Mouse (Mus musculus): ENCODE results near the gene Tsc22d1. TPM values are rescaled to one million over a fixed set of nuclear protein-coding genes. Genes with fewer than 3 reads are reported as not detected.

Gene Tsc22d1
- total RNA-seq, 4 experiments from 2014 or later, result 443 to 537 (median 496) TPM

DNA sequence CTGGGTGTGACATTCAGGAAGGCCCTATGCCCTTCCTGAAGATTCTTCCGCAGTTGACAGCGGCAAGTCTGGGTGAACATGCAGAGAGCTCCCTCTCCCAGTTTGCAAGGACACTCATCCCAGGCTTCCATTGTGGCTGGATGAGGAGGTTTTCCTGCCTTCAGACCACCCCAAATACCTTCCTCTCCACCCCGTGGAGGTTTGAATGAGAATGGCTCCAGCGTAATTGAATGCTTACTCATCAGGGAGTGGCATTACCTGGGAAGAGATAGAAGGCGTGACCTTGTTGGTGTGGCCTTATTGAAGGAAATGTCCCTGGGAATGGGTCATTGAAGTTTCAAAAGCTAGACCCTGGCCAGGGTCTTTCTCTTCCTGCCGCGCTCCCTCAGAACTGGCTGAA is 100.9 kb downstream of the Tsc22d1 start:
- DNase-seq (ENCODE audit: low spot score in 2 of 2), result no peak

DNA sequence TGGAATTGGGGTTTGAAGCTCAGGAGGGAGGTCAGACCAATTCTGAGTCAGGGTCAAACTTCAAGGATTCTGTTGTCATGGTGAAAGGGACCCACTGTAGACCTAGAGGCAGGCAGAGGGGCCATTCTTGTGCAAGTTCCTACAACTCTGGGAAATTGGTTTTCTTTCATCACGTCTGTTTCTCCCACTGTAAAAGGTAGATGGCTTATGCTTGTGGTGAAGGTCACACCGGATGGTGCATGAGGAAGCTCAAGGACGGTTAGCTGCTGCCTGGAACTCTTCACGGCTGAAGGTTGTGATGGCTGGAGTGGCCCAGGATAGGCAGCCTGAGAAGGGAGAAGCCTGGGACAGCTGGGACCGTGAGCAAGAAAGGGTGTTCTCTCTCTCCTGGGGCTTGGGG is 103.5 kb downstream of the Tsc22d1 start:
- no peak for DNase-seq (ENCODE audit: low spot score in 2 of 2)

DNA sequence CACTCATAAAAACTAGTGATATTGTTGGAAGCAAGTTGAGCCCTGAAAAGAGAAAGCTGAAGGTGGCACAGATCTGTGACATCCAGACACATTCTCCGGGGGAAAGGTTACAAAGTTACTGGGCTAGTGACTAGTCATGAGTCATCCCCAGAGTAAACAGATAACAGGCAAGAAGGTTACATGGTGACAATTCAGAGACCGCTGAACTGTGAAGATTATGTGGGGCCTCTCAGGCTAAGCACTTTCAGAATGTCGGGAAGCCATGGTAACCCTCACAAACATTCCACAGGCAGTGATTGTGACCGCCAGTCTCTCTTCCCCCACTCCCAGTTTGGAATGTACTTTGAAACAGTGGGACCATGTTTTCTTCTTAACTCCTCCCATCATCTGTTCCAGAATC is 105.8 kb downstream of the Tsc22d1 start:
- no peak for DNase-seq (ENCODE audit: low spot score in 2 of 2)

DNA sequence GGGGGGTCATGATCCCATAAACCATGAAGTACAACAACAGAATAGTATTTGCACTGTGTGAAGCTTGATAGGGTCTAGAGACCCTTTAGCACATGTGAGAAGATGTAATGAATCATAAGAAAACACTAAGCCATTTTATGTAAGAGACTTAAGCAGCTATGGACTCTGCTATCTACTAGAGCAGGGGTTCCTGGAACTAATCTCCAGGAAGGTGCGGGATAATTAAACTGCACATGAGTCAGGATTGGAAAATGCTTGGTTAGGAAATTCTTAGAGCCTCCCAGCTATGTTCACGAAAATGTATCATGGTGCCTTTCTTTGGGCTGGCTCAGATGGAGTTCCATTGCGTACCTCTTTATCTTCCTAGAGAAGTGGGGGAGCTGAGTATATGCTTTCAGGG is 106.5 kb downstream of the Tsc22d1 start:
- no peak for DNase-seq (ENCODE audit: low spot score in 2 of 2)

DNA sequence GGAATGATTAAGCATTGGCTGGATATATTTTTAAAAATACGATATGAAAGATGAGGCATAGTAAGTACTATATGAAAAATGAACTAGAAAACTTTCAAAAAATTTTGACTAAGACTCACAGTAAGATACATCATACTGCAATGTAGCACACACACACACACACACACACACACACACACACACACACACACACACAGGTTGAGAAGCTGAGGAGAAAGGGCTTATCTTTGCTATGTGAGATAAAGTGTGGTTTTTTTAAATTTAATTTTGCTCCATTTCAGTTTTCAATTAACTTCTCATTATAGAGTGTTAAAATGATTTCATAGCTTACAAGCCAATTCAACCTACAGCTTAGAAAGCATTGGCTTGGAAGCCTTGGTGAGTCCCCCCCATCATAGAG is 108.6 kb downstream of the Tsc22d1 start:
- no peak for DNase-seq (ENCODE audit: low spot score in 2 of 2)

DNA sequence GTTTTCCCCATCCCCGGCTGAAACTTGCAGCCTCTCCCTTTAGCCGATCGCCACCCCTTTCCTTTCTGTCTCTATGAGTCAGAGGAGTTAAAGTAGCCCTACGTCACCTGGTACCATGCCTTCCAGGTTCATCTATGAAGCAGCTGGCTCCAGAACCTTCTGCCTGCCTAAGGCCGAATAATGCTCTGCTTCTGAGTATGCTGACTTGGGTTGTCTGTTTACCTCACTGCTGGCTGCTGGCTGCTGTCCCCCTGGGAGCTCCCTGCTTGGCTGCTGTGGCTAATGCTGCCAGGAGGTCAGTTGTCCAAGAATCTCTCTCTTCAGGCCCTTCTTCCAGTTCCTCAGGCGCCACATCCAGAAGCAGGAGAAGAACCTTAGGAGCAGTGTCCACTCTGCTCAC is 111.7 kb downstream of the Tsc22d1 start:
- DNase-seq (ENCODE audit: low spot score in 2 of 2), result no peak

DNA sequence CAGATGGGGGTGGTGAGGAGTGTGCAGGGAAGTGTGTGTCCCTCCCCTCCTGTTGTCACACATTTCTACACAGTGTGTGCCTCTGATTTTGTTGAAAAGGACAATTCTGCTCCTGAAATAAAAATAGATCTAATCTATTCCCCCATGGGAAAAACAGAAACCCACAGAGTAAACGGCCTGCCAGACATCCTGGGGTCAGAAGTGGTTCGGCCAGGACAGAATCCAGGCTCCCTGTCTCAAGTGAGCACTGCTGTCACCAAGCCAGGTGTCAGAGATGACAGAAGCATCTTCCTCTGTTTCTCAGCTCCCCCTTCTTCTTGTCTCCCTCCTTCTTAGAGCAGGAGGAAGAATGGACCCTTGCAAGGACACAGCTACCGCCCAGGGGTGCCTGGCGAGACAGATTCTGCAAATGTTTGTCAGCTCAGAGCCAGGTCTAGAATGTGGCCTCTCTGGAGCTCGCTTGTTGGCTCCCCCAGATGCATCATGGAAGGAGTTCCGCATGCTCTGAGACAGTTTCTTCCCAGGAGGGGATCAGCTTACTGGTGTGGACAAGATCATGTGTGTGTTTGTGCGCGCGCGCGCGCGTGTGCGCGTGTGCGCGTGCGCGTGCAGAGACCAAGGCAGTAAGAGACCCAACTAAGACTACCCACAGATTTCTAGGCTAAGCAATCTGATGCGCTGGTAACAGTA is 112.4 kb downstream of the Tsc22d1 start:
- DNase-seq (ENCODE audit: low spot score in 2 of 2), result no peak

DNA sequence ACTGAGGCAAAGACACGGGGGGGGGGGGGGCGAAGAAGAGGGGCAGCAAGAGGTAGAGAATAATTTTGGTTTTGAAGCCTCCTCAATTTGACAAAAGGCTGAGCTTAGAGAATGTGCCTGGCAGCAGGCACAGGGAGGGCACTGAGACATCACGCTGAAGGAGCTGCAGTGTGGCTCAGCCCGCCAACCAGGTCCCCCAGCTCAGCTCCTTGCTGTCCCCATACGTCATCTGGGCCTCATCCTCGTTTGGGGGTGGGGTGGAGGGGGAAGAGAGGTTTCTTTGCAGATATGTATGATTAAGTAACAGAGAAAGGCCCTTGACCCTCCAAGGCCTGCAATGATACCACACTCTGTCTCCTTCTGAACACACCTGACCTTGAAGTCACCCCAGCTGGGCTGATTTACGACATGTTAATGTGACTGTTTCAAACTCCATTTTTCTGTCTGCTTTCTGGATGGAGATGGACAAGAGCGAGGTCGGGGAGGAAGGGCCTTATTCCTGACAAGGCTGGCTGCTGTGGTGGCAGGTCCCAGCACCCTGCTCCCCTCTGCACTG is 113.1 kb downstream of the Tsc22d1 start:
- no peak for DNase-seq (ENCODE audit: low spot score in 2 of 2)

DNA sequence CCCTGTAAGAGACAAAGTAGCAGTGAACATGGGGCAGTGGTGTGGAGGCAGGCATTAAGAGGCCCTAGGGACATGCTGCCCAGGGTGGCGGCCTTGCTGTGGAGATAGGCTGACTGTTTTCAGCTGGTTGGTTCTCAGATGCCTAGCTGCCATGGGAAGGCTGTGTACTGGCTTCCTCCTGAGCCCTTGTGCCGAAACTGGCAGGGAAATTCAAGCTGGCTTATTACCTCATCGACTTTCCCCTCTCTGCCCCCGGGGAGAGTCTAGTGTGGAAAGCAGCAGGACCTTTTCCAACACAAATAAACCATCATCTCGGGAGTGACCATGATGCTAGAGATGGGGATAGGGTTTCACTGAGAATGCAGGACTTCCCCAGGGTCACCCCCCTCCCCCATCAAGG is 113.9 kb downstream of the Tsc22d1 start:
- DNase-seq (ENCODE audit: low spot score in 2 of 2), result no peak

DNA sequence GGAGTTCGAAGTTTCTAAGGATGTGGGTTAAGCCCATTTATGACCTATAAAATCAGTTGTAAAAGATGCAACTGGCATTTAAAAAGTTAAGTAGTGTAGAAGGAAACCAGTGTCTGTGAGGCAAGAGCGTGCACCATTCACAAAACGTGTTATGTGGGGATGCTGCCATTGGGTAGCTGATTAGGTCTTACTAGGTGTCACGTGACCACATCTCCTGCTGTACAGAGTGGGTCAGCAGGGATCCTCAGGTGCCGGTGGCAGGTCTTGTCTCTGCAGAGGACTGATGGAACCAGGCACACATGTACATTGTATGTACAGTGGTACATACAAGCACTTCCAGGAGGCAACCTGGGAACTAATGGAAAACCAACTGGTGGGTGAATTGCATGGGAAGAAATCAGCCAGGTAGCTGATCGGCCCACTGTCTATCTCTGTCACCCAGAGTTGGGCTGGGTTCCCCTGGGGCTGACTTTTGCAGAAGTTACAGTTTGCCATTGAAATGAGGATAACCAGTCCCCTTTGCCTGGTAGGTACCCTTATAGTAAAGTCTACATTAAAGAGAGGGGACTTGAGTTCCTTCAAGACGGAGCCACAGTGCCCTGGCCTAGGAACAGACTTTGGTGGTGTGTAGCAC is 116.4 kb downstream of the Tsc22d1 start:
- no peak for DNase-seq (ENCODE audit: low spot score in 2 of 2)

DNA sequence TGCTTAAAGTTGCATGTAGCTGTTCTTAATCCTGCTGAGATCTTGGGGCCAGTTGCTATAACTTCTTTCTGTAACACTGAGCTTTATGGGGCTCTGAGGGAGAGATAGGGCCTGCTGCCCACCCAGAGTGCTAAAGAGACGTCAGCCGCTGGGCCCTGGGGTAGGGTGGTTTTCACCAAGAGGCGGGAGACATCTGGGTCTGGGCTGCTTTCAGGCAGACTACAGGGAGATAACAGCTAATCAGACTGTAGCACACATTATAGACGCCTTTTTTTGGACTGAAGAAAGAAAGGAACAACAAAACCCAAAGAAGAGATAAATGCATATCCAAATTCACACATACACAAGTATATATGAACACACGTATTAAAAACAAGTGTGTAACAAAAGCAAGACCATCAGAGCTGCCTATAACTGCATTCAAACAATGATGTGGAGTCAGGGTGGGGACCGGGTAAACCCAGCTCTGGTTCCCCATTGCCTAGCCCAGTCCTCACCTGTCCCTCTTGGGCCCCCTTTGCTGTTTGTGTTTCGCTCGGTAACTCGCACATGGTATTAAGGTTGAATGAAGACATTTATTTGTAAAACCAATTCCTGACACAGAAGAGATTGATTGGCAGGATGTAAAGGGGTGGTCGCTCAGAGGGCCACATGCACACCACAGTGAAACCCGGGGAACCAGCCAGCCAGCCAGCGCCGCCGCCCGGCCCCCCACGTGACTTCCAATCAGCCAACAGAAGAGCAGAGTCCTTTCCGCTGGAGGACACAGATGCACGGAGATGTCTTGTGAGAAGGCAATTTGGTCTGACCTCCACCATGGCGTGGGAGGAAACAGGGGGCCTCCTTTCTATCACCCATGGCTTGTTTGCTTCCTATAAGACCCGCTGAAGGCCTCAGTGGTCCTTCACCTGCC is 117.8 kb downstream of the Tsc22d1 start:
- DNase-seq (ENCODE audit: low spot score in 2 of 2), result no peak

DNA sequence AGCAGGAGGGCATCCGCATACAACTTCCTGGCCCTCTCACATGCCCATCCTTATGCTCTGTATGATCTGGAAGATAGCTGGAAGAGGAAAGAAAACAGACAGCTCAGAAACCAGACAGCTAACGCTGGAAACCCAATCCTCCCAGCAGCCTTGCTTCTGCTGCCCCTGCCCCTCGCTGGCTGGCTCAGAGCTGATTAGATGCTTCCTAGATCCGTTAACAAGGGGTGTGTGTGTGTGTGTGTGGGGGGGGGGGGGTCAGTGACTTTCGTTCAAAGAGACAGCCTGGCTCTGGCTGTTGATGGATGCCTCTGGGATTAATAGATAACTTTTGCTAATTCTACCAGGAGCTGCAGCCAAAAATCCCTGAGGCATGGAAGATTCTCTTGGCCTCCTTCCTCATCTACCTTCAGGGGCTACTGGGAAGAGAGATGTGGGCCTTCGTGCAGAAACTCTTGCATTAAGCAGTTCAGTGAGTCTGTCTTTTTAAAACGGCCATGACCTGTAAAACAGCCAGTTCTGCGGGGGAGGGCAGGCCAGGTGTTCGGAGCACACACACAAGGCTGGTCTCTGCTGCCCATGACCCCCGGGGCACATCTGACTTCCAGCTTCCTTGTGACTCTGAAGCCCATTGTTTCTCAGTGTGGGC is 118.5 kb downstream of the Tsc22d1 start:
- no peak for DNase-seq (ENCODE audit: low spot score in 2 of 2)

DNA sequence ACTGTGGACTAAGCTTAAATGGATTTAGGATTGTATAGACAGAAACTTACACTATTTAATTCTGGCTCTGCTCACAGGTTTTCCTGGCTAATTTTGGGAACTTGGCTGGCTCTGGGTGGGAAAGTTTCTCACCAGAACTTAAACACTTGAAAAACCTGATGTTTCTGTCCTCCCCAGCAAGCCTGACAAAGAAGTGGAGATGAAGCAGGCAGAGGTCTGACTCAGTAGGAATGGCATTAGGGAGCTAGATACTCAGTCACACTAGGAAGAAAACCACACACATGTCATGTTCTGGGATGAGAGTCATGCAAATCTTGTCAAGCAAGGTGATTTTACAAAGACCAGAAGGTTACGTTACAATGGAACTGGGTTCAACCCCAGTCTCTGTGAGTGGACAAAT is 120.3 kb downstream of the Tsc22d1 start:
- DNase-seq (ENCODE audit: low spot score in 2 of 2), result no peak

DNA sequence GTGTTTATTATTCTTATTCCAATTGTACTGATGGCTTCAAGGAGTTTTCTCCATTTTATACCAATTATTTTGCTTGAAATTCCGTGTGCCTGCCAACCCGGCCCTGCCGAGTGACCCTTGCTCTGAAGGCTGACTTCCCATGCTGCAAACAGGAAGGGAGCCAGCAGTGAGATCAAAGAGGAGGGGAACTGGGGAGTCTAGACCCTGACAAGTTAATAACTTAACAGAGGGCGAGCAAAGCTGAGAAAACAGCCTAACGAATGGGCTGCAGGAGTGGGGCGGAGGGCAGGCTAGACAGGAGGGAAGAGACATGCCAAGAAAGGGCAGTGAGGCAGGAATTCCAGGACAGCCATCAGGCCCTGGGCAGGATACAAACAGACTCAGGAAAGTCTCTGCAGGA is 122.2 kb downstream of the Tsc22d1 start:
- no peak for DNase-seq (ENCODE audit: low spot score in 2 of 2)

DNA sequence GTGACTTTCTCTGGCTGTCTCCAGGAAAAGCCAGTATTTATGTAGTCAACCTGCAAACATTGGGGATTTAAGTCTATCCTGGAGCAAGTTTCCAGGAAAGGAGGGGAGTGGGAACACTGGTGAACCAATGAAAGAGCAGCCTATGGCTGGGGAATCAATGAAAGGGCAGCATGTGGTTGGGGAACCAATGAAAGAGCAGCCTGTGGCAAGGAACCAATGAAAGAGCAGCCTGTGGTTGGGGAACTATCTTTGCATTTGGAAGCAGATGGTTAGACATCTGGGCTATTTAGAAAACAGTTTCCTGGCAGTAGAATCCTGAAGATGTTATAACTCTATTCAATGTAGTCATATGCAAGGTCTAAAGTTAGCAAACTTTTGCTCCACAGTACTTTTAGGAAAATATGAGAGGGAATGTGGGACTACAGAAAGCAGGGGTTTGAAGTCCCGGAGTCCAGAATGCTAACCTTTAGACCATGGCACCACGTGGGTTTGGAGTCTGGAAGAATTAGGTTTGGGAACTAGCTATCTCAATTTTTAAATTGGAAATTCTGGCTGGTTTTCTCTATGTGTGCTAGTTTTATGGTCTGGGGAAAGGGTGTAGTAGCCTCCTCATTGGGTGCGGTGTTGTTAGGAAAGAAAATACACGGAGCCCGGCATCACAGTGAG is 125.4 kb downstream of the Tsc22d1 start:
- peak; percentile 25 to 43 for DNase-seq (ENCODE audit: low spot score in 2 of 2)

DNA sequence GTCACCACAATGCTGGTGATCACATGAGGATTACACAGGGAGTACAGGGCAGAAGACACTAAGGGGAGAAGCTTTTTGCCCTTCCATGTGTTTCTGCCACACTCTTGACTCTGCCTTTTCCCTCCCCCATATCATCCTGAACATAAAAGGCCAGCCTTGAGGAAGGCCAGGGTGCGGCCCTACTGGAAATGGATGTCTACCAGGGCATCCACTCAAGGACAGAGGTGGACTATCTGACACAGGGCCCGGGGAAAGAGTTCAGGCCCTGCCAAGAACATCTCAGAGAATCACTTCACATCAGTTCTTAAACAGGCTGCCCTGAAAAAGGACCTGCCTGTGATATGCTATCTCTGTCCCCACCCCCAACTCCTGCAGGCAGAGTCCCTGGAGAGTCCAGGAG is 126.6 kb downstream of the Tsc22d1 start:
- DNase-seq (ENCODE audit: low spot score in 2 of 2), result no peak

DNA sequence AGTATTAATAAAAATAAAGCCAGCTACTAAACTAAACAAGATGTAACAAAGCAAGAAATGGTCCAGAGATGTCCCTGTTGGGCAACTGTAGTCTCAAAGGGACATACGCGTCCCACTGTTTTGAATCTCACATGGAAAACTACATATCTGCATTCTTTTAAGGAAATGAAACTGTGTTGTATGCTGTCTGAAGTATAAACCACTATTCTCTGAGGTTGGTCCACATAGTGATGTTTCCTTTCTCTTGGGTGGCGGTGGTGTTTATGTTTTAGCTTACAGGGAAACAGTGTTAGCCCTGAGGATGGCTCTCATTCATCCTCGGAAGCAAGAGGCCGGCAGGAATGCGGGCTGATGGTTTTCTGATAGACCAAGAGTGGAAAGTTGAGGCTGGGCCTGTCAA is 129.4 kb downstream of the Tsc22d1 start:
- no peak for DNase-seq (ENCODE audit: low spot score in 2 of 2)

DNA sequence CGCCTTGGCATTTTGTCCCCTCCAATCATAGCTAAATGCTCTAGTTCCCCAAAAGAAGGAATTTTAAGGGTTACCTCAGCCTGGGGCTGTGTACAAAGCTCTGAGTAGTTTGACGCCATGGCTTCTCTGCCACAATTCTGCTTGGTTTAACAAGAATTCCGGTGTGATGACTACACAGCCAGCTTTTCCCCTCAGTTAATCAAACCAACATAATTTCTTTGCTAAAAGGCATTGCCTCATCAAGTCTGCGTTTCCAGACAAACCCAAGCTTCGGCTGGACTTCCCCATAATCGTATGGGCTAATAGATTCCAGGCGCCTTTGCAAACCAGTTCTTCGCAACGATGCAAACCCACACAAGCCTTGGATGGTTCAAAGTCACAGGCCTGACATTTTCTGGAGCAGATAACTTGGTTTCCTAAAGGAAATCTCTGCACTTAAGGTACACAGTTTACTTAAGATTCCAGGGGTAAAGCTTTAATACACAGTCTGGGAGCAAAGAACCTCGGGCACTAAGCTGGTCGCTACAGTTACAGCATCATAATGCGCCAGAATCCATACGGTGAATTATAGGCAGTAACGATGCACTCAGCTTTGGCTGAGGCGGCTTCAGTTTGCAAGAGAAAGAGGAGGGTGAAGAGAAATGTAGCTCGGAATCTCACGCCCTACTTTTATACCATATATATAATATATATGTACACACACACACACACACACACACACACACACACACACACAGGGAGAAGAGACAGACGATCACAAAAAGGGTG is 140.7 kb downstream of the Tsc22d1 start:
- no peak for DNase-seq (ENCODE audit: low spot score in 2 of 2)

DNA sequence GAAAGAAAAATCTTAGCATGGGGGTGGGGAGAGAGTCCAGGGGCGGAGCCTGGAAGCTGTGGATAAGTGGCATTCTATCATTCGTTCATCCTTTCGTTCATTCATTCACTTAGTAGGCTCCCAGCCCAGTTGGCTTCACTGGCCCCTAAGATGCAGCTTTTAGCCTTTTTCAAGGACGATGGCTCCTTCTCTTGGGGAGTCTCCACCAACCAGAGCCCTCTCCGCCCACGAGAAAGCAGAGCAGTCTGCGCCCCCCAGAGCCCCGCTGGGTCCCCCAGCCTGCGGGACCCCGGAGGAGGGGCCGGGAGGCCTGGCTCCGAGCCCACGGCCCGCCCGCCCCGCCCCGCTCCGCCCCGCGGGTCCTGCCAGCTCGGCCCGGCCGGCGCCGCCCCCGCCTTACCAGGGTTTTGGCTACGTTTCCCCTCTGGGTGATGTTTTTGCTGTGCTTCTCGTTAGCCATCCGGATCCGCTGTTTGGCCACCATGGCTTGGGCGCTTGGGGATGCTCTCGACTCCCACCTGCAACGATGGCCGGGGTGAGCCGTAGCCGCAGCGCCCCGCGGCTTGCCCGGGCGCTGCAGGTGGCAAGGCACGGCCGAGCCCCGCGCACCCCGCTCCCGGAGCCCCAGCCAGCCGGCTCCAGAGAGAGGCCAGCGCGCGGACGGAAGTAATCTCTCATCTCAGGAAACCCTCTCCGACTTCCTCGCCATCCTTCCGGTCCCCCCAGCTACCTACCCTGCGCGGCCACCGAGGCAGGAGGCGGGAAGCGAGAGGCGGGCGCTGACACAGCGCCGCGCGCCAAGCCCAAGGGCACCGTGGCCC is 141.5 kb downstream of the Tsc22d1 start:
- peak; percentile 42 to 67 for DNase-seq (ENCODE audit: low spot score in 2 of 2)

Measured in layer of hippocampus, adult 8-10 months (tissue).